Mouse (Mus musculus) C2C12 (cell line): ENCODE results near the gene Meiob. TPM values are rescaled to one million over a fixed set of nuclear protein-coding genes. Genes with fewer than 3 reads are reported as not detected.

Experiments used
- H3K27me3 ChIP-seq: one replicate; pipeline ENCODE4 v1.6.1; 2011; ENCODE audit not compliant: control insufficient read depth, insufficient read depth, insufficient read length
- H3K36me3 ChIP-seq: one replicate; pipeline ENCODE4 v1.6.1; 2011; ENCODE audit not compliant: control insufficient read depth, insufficient read depth
- H3K4me3 ChIP-seq: one replicate; pipeline ENCODE4 v1.5.1; 2011; ENCODE audit warnings: mild to moderate bottlenecking, control low read depth; ENCODE audit not compliant: poor library complexity, insufficient read depth, severe bottlenecking
- H3K79me2 ChIP-seq: one replicate; pipeline ENCODE4 v1.6.1; 2011; ENCODE audit not compliant: control insufficient read depth, insufficient read depth
- H3K79me3 ChIP-seq: one replicate; pipeline ENCODE4 v1.6.1; 2011; ENCODE audit warnings: low read depth, control low read depth
- H3ac ChIP-seq: one replicate; pipeline ENCODE3; 2011; ENCODE audit warnings: low read depth; ENCODE audit not compliant: control insufficient read depth, insufficient read length
- CEBPB ChIP-seq: IDR thresholded peaks from one replicate; pipeline ENCODE4 v1.6.1; 2011; ENCODE audit warnings: low read depth, mild to moderate bottlenecking, control low read depth, moderate library complexity
- CTCF ChIP-seq: IDR thresholded peaks from one replicate; pipeline ENCODE4 v1.5.1; 2011; ENCODE audit not compliant: control insufficient read depth, insufficient read depth, insufficient read length
- FOSL1 ChIP-seq: IDR thresholded peaks from one replicate; pipeline ENCODE4 v1.8.0; 2011; ENCODE audit warnings: mild to moderate bottlenecking, low read length; ENCODE audit not compliant: poor library complexity, insufficient read depth, severe bottlenecking
- MAX ChIP-seq: IDR thresholded peaks from one replicate; pipeline ENCODE4 v1.6.1; 2011; ENCODE audit warnings: mild to moderate bottlenecking, control low read depth
- MYOD1 ChIP-seq: IDR thresholded peaks from one replicate; pipeline ENCODE4 v1.6.1; 2011; ENCODE audit warnings: low read depth; ENCODE audit not compliant: control insufficient read depth, insufficient read length
- MYOG ChIP-seq: IDR thresholded peaks from one replicate; pipeline ENCODE4 v1.6.1; 2011; ENCODE audit not compliant: control insufficient read depth, insufficient read length; ENCODE audit errors: extremely low read depth
- USF1 ChIP-seq: IDR thresholded peaks from one replicate; pipeline ENCODE4 v1.6.1; 2011; ENCODE audit warnings: low read depth, mild to moderate bottlenecking, control low read depth, moderate library complexity
- polyA plus RNA-seq: library from polyadenylated mRNA; unstranded; fragments of >200 nt; fragmentation: generic; extraction: Trizol; gene quantifications from one replicate; pipeline ENCODE4 v1.2.1, GENCODE M21; 2012; ENCODE audit warnings: missing spikeins

Meiob gene
- polyA plus RNA-seq, 1 experiment = not detected

DNA sequence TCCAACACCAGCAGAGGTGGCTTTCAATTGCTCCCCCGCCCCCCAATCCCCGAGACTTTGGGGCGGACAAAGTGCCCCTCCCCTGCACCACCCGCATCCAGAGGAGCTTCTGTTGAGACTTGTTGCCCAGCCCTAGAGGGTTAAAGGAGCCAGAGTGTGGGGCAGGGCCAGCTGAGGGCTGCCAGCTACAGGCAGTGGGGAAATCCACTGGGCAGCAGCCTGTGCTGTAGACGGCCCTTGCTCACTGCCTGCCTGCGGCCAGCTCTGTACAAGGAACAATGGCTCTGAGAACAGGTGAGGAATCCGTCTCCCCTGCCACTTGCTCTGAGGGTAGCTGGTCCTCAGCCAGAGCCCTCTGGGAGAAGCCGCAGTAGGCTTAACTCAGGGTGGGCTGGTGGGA, 74.4 kb downstream of the Meiob start:
- H3K36me3 ChIP-seq = no peaks in the 10 kb centered on the region
- H3K79me3 ChIP-seq = no peaks in the 10 kb centered on the region
- H3K79me2 ChIP-seq = no peaks in the 10 kb centered on the region
- TF ChIP-seq CTCF (no peak), MYOG (no peak), FOSL1 (no peak), MAX (no peak), USF1 (no peak), MYOD1 (no peak), CEBPB (no peak)
- H3K27me3 ChIP-seq = peaks cover 5% of the 10 kb centered on the region
- H3K4me3 ChIP-seq = no peak overlapping the region
- no peak overlapping the region for H3ac ChIP-seq

- TF ChIP-seq CTCF = peak; percentile 53
- TF ChIP-seq CEBPB = no peak
- no peak for TF ChIP-seq MAX
- no peak for TF ChIP-seq FOSL1
- H3ac ChIP-seq = no peak overlapping the region
- peaks cover 9% of the 10 kb centered on the region for H3K79me3 ChIP-seq
- no peaks in the 10 kb centered on the region for H3K27me3 ChIP-seq
- H3K36me3 ChIP-seq = no peaks in the 10 kb centered on the region
- peaks cover 14% of the 10 kb centered on the region for H3K79me2 ChIP-seq
- no peak overlapping the region for H3K4me3 ChIP-seq
These were observed 77.8 kb downstream of the Meiob start for GRCm38 (mm10) chr17:24881738-24882440.

- no peak overlapping the region for H3K4me3 ChIP-seq
- H3K27me3 ChIP-seq = no peaks in the 10 kb centered on the region
- TF ChIP-seq MYOD1 = no peak
- TF ChIP-seq FOSL1 = no peak
- no peak for TF ChIP-seq USF1
- TF ChIP-seq CTCF = no peak
- TF ChIP-seq CEBPB = no peak
- no peak for TF ChIP-seq MYOG
- no peak for TF ChIP-seq MAX
- no peak overlapping the region for H3ac ChIP-seq
- H3K79me2 ChIP-seq = peaks cover 23% of the 10 kb centered on the region
- H3K79me3 ChIP-seq = peaks cover 9% of the 10 kb centered on the region
- H3K36me3 ChIP-seq = no peaks in the 10 kb centered on the region
These were observed 80.3 kb downstream of the Meiob start for GRCm38 (mm10) chr17:24884391-24884790.

DNA sequence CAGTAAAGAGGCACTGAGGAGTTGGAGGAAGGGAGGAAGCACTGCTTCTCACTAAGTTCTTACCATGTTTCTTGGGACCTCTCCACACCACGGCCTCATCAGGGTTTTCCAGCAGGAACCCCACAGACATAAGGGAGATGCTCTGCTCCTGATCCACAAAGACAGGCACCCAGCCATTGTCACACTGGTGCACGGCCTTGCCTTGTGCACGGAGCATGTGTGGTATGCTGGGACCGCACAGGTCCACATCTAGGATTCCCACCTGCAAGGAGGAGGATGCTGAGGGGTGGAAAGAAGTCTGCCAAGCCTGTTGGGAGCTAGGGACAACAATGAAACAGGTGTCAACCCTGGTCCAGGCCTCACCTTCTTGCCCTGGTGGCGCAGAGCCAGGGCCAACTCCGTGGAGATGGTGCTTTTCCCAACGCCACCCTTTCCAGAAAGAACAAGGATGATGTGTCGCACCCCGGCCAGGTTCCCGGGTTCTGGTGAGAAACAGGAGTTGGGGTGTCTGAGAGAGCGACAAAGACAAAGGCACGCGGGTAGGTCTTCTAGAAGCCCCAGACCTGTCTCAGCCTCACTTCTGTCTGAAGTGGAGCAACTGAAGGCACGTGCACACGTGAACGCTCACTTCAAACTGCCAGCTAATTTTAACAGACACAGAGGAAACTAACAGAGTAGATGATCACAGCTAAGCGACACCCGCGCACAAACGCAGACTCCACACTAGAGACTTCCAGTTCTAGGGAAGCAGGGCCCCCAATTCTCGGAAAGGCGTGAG, 81.5 kb downstream of the Meiob start:
- Histone ChIP-seq H3K36me3 (peaks cover 4% of the 10 kb centered on the region), H3K27me3 (no peaks in the 10 kb centered on the region), H3K79me2 (peaks cover 23% of the 10 kb centered on the region), H3ac (peak overlapping the region; percentile 43), H3K79me3 (peaks cover 9% of the 10 kb centered on the region), H3K4me3 (peak overlapping the region; percentile 96)
- TF ChIP-seq MAX (no peak), CEBPB (no peak), USF1 (no peak), CTCF (no peak), FOSL1 (no peak), MYOD1 (no peak), MYOG (no peak)

GRCm38 (mm10) chr17:24886134-24886931, 82.2 kb downstream of the Meiob start, which contains the start of the genes Nubp2 and Spsb3:
Gene Nubp2, minus strand, starts transcription at chr17:24886349.
Gene Spsb3, plus strand, starts transcription at chr17:24886643.
- Histone ChIP-seq H3ac (peak within 1 kb of the TSS; percentile 50), H3K27me3 (no peaks in the 10 kb centered on the region), H3K4me3 (peak within 1 kb of the TSS; percentile 96), H3K79me2 (peaks cover 23% of the 10 kb centered on the region), H3K79me3 (peaks cover 9% of the 10 kb centered on the region), H3K36me3 (peaks cover 9% of the 10 kb centered on the region)
- TF ChIP-seq FOSL1 (no peak), MAX (peak; percentile 17), CEBPB (no peak), MYOG (no peak), USF1 (no peak)
